In the genomic region with DNA sequence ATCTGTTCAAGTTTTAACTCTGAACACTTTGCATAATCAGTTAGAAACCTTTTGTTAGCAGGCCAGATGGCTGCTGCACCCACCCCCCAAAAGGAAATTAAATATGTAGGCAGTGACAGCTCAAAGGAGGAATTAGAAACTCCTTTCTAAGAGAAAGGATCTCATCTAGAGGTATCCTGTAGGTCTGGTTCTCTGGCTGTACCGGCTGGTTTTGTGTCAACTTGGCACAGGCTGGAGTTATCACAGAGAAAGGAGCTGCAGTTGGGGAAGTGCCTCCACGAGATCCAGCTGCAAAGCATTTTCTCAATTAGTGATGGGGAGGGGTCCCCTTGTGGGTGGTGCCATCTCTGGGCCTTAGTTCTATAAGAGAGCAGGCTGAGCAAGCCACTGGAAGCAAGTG, we compare ENCODE assay signal across 15 mouse cellular contexts.
DNase-seq lines count a peak whose midpoint lies in the region; ATAC-seq and TF ChIP-seq lines count a peak whose summit lies in the region.
"Had no signal": no experiment of that assay in that cellular context is flagged by ENCODE, and none has a peak within 500 bp of the region (broad histone marks: within the 10 kb centered on the region; RNA-seq: fewer than 3 reads in every experiment).

No protein-coding gene starts in this region.

- H3K9ac ChIP-seq in forebrain, embryonic 13.5 days: no peak overlapping the region
- H3K9ac ChIP-seq in forebrain, embryonic 12.5 days: no peak overlapping the region

- H3K9me3 ChIP-seq in forebrain, embryonic 13.5 days (replicated peaks): no peaks in the 10 kb centered on the region
- no peaks in the 10 kb centered on the region for H3K9me3 ChIP-seq in forebrain, embryonic 12.5 days
- no peaks in the 10 kb centered on the region for H3K9me3 ChIP-seq in embryonic facial prominence, embryonic 10.5 days
- no peaks in the 10 kb centered on the region for H3K9me3 ChIP-seq in limb, embryonic 10.5 days (replicated peaks)

- WGBS in forebrain, embryonic 13.5 days: 9% methylated on average over 2 of the region's 2 CpGs
- WGBS in forebrain, embryonic 12.5 days: 30% methylated on average over 2 of the region's 2 CpGs
- WGBS in embryonic facial prominence, embryonic 10.5 days: 22% methylated on average over 2 of the region's 2 CpGs
- 29% methylated on average over 2 of the region's 2 CpGs for WGBS in limb, embryonic 10.5 days
- WGBS in lung, adult 2 months: 60% methylated on average over 2 of the region's 2 CpGs

- no peaks in the 10 kb centered on the region for H3K36me3 ChIP-seq in forebrain, embryonic 13.5 days (ENCODE audit: poor library complexity, severe bottlenecking)
- no peaks in the 10 kb centered on the region for H3K36me3 ChIP-seq in forebrain, embryonic 12.5 days (replicated peaks)
- H3K36me3 ChIP-seq in embryonic facial prominence, embryonic 10.5 days (replicated peaks): no peaks in the 10 kb centered on the region
- no peaks in the 10 kb centered on the region for H3K36me3 ChIP-seq in limb, embryonic 10.5 days

- H3K27ac ChIP-seq in forebrain, embryonic 13.5 days: no peak overlapping the region; the same call in 1 of the 2 replicates
- no peak overlapping the region for H3K27ac ChIP-seq in forebrain, embryonic 12.5 days
- peak overlapping the region; percentile 30; the same call in 1 of the 2 replicates for H3K27ac ChIP-seq in embryonic facial prominence, embryonic 10.5 days (replicated peaks)
- H3K27ac ChIP-seq in layer of hippocampus, adult 2 months: peak overlapping the region; percentile 1; the same call in 1 of the 2 replicates
- peak overlapping the region; percentile 62 for H3K27ac ChIP-seq in limb, embryonic 10.5 days
- H3K27ac ChIP-seq: heart, adult 2 months had no signal

- TF ChIP-seq POLR2A in lung, adult 2 months (IDR thresholded peaks at IDR 0.05; ENCODE audit: borderline replicate concordance, extremely low read depth, low read depth, low read length): no peak

- H3K4me1 ChIP-seq in forebrain, embryonic 13.5 days: 0 out of 2 replicates have a peak, but pooled peaks cover 6% of the 10 kb centered on the region
- H3K4me1 ChIP-seq in forebrain, embryonic 12.5 days: peaks cover 4% of the 10 kb centered on the region; the same call in 1 of the 2 replicates
- peaks cover 8% of the 10 kb centered on the region; the same call in 1 of the 2 replicates for H3K4me1 ChIP-seq in embryonic facial prominence, embryonic 10.5 days
- H3K4me1 ChIP-seq in limb, embryonic 10.5 days: peaks cover 23% of the 10 kb centered on the region
- H3K4me1 ChIP-seq in lung, adult 2 months (ENCODE audit: control insufficient read depth, insufficient read depth, low read length): no peaks in the 10 kb centered on the region

- no peaks in the 10 kb centered on the region for H3K27me3 ChIP-seq in forebrain, embryonic 13.5 days
- H3K27me3 ChIP-seq in forebrain, embryonic 12.5 days: no peaks in the 10 kb centered on the region
- no peaks in the 10 kb centered on the region for H3K27me3 ChIP-seq in embryonic facial prominence, embryonic 10.5 days (replicated peaks; ENCODE audit: low read depth, poor library complexity, severe bottlenecking)
- H3K27me3 ChIP-seq in limb, embryonic 10.5 days (ENCODE audit: low read depth, poor library complexity, severe bottlenecking): no peaks in the 10 kb centered on the region

- H3K4me2 ChIP-seq in forebrain, embryonic 13.5 days: no peak overlapping the region
- H3K4me2 ChIP-seq in forebrain, embryonic 12.5 days: no peak overlapping the region

- TF ChIP-seq CTCF in layer of hippocampus, adult 2 months (conservative IDR thresholded peaks at IDR 0.05): no peak
- no peak for TF ChIP-seq CTCF in lung, adult 2 months (IDR thresholded peaks at IDR 0.05; ENCODE audit: insufficient read depth, low read length)

- ATAC-seq in forebrain, embryonic 13.5 days: peak; percentile 62
- ATAC-seq in forebrain, embryonic 12.5 days (ENCODE audit: low FRiP score): no peak
- ATAC-seq: inflammation-experienced regulatory T-cells, adult 6 months had no signal

- DNase-seq in embryonic facial prominence, embryonic 10.5 days (ENCODE audit: low spot score): peak; percentile 53
- DNase-seq in layer of hippocampus, adult 2 months (ENCODE audit: low spot score in 2 of 2): peak in 1 of 2 experiments; percentile 48
- no peak for DNase-seq in limb, embryonic 10.5 days (ENCODE audit: low spot score)
- no peak for DNase-seq in adrenal gland, postnatal 10 days
- no peak for DNase-seq in spleen, adult 12 weeks (ENCODE audit: low spot score)
- DNase-seq in lung, adult 2 months: no peak
- DNase-seq: adrenal gland, postnatal 14 days; heart, adult 2 months; heart, postnatal 36 days; lung, adult 18-20 months; thymus, adult 2 months had no signal

- H3K4me3 ChIP-seq in forebrain, embryonic 13.5 days: no peak overlapping the region
- H3K4me3 ChIP-seq in forebrain, embryonic 12.5 days (replicated peaks): no peak overlapping the region
- no peak overlapping the region for H3K4me3 ChIP-seq in embryonic facial prominence, embryonic 10.5 days
- H3K4me3 ChIP-seq in layer of hippocampus, adult 2 months: no peak overlapping the region
- H3K4me3 ChIP-seq in limb, embryonic 10.5 days: no peak overlapping the region
- H3K4me3 ChIP-seq in lung, adult 2 months (replicated peaks; ENCODE audit: extremely low read depth, low read depth, low read length): no peak overlapping the region
- H3K4me3 ChIP-seq: heart, adult 2 months; myocyte had no signal

Comparison
In these comparisons a context has a peak if more than half of its experiments do, and no peak if none do; other contexts are left out.
1. H3K27ac ChIP-seq: peak in embryonic facial prominence, embryonic 10.5 days (single experiment), layer of hippocampus, adult 2 months (single experiment) and limb, embryonic 10.5 days (single experiment); none in forebrain, embryonic 13.5 days (single experiment) and forebrain, embryonic 12.5 days (single experiment).